Mouse (Mus musculus) cerebellum, adult 2 months (tissue): ENCODE data around the gene Mettl8. TPM values are rescaled to one million over a fixed set of nuclear protein-coding genes. Genes with fewer than 3 reads are reported as not detected.

Experiments
- DNase-seq, 2 experiments: peaks; one replicate each; pipeline ENCODE4 v3.0.0; 2021
- H3K27ac ChIP-seq: fragments of 200-500 bp; 2 replicates; pipeline ENCODE4 v1.5.1; 2012; ENCODE audit warnings: low read length, control low read depth, inconsistent platforms; ENCODE audit not compliant: insufficient read depth
- H3K27me3 ChIP-seq: fragments of 200-500 bp; 2 replicates; pipeline ENCODE4 v1.6.1; 2012; ENCODE audit warnings: inconsistent platforms, mild to moderate bottlenecking, low read length, moderate library complexity; ENCODE audit not compliant: control insufficient read depth, insufficient read depth
- H3K4me1 ChIP-seq: fragments of 200-500 bp; 2 replicates; pipeline ENCODE4 v1.6.1; 2011; ENCODE audit warnings: low read length; ENCODE audit not compliant: control insufficient read depth, insufficient read depth
- H3K4me3 ChIP-seq: fragments of 200-500 bp; replicated peaks from 2 replicates; pipeline ENCODE3; 2011; ENCODE audit warnings: mild to moderate bottlenecking, low read depth, low read length, control low read depth; ENCODE audit not compliant: insufficient read depth
- CTCF ChIP-seq: fragments of 200-500 bp; IDR thresholded peaks from 2 replicates; pipeline ENCODE4 v1.5.1; 2011; ENCODE audit warnings: low read depth, mild to moderate bottlenecking, control low read depth, low read length, moderate library complexity, borderline replicate concordance; ENCODE audit not compliant: insufficient read depth
- POLR2A ChIP-seq: fragments of 200-500 bp; IDR thresholded peaks from 2 replicates; pipeline ENCODE4 v1.6.1; 2011; ENCODE audit warnings: low read length, control low read depth, borderline replicate concordance; ENCODE audit not compliant: insufficient read depth
- WGBS: fragments of 180-500 bp; shearing (Covaris S2); methylation state at CpG from one replicate; pipeline ENCODE4 v1.1.7; 2018; 5-methylcytosine and 5-hydroxymethylcytosine counted together
- polyA plus RNA-seq: library from polyadenylated mRNA; depleted of rRNA; stranded (reverse); fragments of >200 nt; gene quantifications from 2 replicates; pipeline ENCODE4 v1.2.3, GENCODE M21; 2012

Gene Mettl8
- polyA plus RNA-seq, 1 experiment = 14.6 TPM

GRCm38 (mm10) chr2:70953616-70954015 lies 101.8 kb downstream of the Mettl8 start:
- Histone ChIP-seq H3K4me3 (no peak overlapping the region), H3K27me3 (no peaks in the 10 kb centered on the region), H3K27ac (no peak overlapping the region), H3K4me1 (no peaks in the 10 kb centered on the region)
- TF ChIP-seq CTCF (no peak), POLR2A (no peak)
- WGBS = 66% methylated on average over 2 of the region's 2 CpGs
- DNase-seq = no peak

DNA sequence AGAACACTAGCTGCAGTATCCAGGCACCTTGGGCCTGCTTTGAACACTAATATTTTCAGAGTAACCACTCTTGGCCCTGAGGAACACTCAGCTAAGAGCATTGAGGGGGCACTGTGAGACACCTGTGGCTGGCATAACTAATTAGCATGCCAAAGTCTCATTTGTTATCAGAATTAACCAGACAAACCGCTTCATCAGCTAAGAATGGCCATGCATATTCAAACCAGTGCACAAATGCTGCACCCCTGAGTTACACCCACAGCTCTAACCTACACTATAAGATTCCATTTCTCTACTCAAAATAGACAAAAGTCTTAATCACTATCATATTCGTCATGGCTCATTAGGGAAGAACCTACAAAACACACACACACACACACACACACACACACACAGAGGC lies 103.4 kb downstream of the Mettl8 start:
- no peak overlapping the region for H3K27ac ChIP-seq
- no peak for DNase-seq
- 78% methylated on average over 2 of the region's 2 CpGs for WGBS
- no peaks in the 10 kb centered on the region for H3K4me1 ChIP-seq
- H3K27me3 ChIP-seq = no peaks in the 10 kb centered on the region
- no peak overlapping the region for H3K4me3 ChIP-seq
- TF ChIP-seq CTCF (no peak), POLR2A (no peak)

GRCm38 (mm10) chr2:70944511-70945305 lies 110.7 kb downstream of the Mettl8 start:
- DNase-seq = no peak
- 78% methylated on average over 8 of the region's 8 CpGs for WGBS
- no peak for TF ChIP-seq POLR2A
- no peak for TF ChIP-seq CTCF
- Histone ChIP-seq H3K4me1 (no peaks in the 10 kb centered on the region), H3K27ac (no peak overlapping the region), H3K4me3 (no peak overlapping the region), H3K27me3 (no peaks in the 10 kb centered on the region)

DNA sequence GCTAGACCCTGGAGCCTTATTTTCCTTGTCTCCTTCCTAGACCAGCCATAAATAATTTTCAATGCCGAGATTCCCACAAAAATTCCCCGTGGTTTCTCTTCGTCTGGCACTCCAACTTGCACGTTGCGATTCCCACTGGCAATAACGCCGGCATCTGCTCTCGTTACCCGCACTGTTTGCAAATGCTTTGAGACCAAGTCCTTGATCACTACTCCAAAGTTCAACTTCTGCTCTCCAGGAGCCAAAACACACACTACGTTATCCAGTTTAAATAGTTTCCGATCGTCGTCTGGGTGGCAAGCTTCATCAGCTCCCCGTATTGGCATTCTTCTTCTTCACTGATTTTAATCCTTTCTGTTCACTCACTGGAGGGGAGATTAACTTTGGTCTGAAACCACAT lies 114.6 kb downstream of the Mettl8 start:
- H3K4me1 ChIP-seq = no peaks in the 10 kb centered on the region
- 87% methylated on average over 14 of the region's 14 CpGs for WGBS
- no peak overlapping the region for H3K4me3 ChIP-seq
- TF ChIP-seq POLR2A (no peak), CTCF (no peak)
- no peak overlapping the region for H3K27ac ChIP-seq
- DNase-seq = no peak
- no peaks in the 10 kb centered on the region for H3K27me3 ChIP-seq

DNA sequence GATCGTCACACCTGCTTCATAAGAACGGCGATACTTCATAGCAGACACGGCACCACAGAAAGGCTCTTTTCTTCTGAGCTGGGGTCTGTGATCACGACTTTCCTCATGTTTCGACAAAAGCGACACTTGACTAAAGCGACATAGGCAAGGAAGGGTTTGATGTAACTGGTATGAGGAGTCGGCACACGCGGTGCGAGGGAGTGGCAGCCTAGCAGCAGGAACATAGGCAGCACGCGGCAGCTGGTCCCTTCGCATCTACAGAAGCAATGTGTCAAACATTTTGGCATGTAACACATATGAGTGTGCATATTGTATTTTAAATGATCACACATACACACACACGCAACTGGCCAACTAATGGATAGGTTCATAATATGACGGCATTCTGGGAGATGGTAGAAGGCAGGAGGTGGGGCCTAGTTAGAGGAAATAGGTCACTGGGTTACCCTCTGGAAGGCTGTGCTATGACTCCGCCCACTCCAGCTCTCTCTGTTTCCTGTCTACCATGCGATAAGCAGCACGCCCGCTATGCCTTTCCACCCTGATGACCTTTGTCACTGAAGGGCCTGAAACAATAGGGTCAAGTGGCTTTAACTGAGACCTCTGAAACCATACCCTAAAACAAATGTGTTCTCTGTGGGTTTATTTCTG lies 116.4 kb downstream of the Mettl8 start:
- H3K27ac ChIP-seq = no peak overlapping the region
- H3K4me3 ChIP-seq = no peak overlapping the region
- no peaks in the 10 kb centered on the region for H3K27me3 ChIP-seq
- WGBS = 88% methylated on average over 21 of the region's 21 CpGs
- no peak for DNase-seq
- no peak for TF ChIP-seq CTCF
- no peak for TF ChIP-seq POLR2A
- no peaks in the 10 kb centered on the region for H3K4me1 ChIP-seq

DNA sequence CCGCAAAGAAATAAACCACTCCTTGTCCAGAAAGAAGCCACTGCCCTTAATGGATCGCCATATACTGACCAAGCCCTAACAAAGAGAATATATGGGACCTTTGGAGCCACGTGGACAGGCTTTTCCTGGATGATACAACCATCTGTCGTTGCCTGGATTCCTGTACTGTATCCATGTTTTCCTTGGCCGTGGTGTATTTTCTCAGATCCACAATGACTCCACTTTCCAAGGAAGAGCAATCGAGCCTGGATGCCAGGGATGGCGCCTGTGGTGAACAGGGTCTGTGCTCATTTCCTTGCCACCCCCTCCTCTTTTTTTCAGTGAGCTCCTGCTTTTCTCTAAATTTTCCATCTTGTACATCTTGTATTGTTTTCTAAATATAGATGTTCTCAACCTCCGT lies 120.6 kb downstream of the Mettl8 start:
- no peak for TF ChIP-seq POLR2A
- TF ChIP-seq CTCF = no peak
- Histone ChIP-seq H3K27me3 (no peaks in the 10 kb centered on the region), H3K4me3 (no peak overlapping the region), H3K27ac (no peak overlapping the region), H3K4me1 (no peaks in the 10 kb centered on the region)
- 52% methylated on average over 8 of the region's 8 CpGs for WGBS
- no peak for DNase-seq

GRCm38 (mm10) chr2:70933516-70933915 lies 121.9 kb downstream of the Mettl8 start:
- Histone ChIP-seq H3K4me1 (no peaks in the 10 kb centered on the region), H3K27ac (no peak overlapping the region), H3K27me3 (no peaks in the 10 kb centered on the region), H3K4me3 (no peak overlapping the region)
- DNase-seq = no peak
- WGBS = 92% methylated on average over 1 of the region's 1 CpGs
- TF ChIP-seq POLR2A (no peak), CTCF (no peak)

DNA sequence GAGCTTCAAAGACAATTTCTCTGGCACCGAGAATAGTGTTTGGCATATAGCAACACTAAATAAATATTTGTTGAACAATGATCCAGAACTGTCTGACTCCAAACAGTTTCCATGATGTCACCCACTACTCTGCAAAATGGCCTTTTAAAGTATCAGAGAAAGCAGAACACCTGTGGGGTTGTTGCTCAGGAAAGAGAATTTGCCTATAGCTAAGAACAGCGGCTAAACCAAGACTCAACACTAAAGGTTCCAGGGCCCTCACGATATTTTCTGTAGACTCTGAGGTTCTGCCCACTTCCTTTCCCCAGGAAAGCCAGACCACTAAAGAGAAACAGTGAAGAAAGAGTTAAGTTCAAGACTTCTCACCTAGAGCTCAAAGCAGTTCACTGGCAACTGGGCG lies 122.4 kb downstream of the Mettl8 start:
- Histone ChIP-seq H3K27me3 (no peaks in the 10 kb centered on the region), H3K27ac (no peak overlapping the region), H3K4me1 (no peaks in the 10 kb centered on the region), H3K4me3 (no peak overlapping the region)
- TF ChIP-seq CTCF = no peak
- TF ChIP-seq POLR2A = no peak
- WGBS = 86% methylated on average over 4 of the region's 4 CpGs
- no peak for DNase-seq
